Mouse (Mus musculus) c-Kit-positive CD71-negative TER-119-negative erythroid progenitor cells, embryonic 14.5 days (primary cell): ENCODE measurements around the gene Pias1.

ENCODE experiments used
- DNase-seq: peaks from one replicate; pipeline ENCODE4 v3.0.0-alpha.2; 2013; ENCODE audit warnings: low read depth

Gene Pias1

DNA sequence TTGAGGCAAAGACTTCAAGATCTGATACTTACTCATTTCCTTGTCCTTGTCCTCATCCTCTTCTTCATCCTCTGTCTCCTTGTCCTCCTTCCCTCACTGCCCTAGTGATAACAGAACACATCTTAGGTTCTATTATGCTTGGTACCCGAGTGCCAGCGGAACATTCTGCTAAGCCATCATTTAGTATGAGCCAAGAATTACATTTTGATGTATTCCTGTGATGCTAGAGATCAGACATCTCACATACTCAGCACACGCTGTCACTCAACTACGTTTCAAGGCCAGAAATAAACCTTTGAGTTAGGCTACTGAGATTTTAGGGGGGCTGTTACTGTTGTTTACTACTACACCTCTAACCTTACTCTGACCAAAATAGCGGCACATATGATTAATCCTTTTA lies at the start of gene Pias1:
Gene Pias1 (minus strand): TSS at position 101 of the 400 bp plus-strand sequence.
- DNase-seq, result no peak

GRCm38 (mm10) chr9:63035431-63035830 lies 47.7 kb upstream of the Pias1 start:
- DNase-seq, result no peak

DNA sequence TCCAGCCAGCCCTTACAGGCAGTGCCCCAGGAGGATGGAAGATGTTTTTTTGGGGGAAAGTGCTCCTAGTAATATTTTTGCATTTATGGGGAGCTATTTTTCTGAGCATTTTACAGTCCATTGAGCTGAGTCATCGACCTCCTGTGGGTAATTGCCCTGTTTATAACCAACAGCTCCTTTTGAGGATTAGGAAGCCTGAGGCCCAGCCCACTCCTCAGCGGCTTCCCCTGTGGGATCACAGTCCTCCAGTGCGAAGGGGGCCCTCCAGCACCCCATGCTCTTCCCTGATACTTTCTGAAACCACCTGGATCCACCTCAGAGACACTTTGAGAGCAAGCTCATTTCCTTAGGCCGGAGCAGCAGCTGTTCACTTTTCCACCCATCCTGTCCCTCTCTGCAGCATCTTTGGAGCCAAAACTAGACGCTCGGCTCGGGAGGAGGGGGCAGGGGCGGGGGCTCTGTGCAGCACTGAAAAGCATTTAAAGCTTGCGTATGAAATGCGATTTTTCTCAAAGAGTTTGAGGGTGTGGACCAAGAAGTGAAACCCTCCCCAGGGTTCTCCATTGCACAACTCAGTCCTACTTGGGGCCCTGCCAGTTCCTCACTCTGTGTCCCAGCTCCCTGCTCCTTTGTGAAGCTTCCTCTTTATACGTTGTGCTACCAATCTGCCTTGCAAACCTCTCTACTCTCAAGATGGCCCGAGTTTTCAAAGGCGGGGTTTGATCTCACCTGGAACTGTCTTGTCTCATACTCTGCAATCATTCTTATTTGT lies 43.5 kb upstream of the Pias1 start:
- peak; percentile 28 for DNase-seq

- DNase-seq, result no peak
These were observed 34.8 kb upstream of the Pias1 start for GRCm38 (mm10) chr9:63022486-63022885.

- DNase-seq, result no peak
These were observed 19.6 kb upstream of the Pias1 start for GRCm38 (mm10) chr9:63007371-63007770.

DNA sequence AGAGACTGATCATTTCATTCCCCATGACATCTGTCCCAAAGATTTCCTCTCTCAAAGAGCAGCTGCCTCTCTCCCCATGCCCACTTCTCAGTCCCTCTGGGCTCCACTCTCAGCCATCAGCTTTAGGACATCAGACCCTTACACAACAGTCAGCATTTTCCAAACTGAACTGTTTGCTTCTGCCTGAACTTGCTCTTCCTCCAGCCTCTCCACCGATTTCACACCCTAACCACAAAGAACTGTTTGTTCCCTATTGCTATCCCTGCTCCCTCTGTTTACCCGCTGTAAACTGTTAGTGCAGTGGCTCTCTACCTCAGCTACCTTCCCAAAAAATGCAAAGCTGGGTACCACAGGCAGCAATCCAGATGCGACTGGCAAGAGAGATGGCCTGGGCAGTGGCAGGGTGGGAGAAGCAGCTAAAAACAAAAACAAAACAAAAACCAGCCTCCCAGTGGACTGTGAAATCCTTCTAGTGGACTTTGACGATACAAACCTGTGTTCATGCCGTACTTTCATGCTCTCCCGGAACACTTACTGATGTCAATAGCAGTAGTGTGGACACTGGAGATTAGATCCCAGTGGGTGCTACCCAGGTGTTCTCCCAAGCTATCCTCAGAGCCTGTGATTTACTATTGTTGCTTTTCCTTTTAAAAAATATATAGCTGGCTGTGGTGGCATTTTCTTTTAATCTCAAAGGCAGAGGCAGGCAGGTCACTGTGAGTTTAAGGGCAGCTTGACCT lies 18.5 kb upstream of the Pias1 start:
- DNase-seq, result no peak

- no peak for DNase-seq
These were observed 10.8 kb upstream of the Pias1 start for GRCm38 (mm10) chr9:62998561-62998960.

DNA sequence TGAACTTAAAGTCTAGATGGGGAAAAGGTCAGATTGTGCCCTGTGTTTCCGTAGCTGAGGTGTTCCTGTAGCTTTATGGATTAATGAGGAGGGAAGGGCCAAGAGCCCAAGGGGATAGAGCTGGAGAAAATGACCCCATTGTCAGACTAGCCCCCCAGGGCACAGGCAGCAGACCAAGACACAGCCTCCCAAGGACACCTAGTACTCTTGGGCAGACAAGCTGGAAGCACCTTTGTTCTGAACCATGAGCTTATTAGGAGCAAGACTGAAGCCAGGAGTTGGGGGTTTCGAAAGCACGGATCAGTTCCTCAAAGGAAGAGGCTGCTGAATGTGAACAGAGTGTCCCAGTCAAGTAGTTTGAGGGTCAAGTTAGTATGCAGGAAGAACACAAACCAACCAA lies 9.9 kb upstream of the Pias1 start:
- DNase-seq, result no peak

- no peak for DNase-seq
These were observed 7.5 kb upstream of the Pias1 start for GRCm38 (mm10) chr9:62995186-62995585.

DNA sequence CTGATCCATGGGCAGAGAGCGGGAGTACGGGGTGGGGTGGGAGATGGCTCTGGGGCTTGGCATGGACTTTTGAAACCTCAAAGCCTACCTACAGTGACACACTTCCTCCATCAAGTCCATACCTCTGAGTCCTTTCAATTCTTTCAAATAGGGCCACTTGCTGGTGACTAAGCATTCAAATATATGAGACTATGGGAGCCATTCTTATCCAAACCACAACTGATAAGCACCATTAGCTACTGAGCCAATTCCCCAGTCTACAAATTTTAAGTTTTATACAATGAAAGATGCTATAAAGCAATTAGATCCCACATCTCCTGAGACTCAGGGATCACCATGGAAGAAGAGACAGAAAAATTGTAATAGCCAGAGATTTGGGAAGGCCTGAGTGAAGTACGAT lies 2.4 kb upstream of the Pias1 start:
- DNase-seq, result no peak

GRCm38 (mm10) chr9:62980777-62981202 lies 6.9 kb downstream of the Pias1 start:
- DNase-seq, result peak; percentile 86

DNA sequence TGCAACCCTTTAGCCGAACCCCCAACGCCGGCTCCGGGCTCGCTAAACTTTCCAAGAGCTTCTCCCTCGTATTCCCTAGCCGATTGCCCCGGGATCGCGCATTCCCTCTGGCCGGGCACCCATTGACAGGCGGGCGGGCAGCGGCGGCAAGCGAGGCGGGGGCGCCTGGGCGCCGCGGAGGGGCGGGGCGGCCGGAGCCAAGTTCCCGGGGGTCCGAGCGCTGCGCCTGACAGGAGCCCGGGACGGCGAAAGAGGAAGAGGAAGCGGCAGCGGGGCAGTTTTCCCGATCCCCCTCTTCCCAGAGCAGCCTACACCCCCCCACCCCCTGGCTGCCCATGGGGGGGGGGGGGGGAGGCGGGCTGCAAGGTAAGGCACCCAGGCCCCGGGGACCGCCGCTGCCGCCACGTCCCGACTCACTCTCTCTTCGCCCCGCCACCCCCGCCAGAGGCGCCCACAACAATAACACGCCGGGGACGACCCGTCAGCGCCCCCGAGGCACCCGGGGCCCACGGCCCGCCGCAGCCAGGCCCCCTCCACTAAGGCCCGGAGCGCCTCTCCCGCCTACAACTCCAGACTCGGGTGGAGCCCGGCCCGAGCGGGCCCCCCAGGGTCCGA lies 7.5 kb downstream of the Pias1 start:
- peak; percentile 39 for DNase-seq

DNA sequence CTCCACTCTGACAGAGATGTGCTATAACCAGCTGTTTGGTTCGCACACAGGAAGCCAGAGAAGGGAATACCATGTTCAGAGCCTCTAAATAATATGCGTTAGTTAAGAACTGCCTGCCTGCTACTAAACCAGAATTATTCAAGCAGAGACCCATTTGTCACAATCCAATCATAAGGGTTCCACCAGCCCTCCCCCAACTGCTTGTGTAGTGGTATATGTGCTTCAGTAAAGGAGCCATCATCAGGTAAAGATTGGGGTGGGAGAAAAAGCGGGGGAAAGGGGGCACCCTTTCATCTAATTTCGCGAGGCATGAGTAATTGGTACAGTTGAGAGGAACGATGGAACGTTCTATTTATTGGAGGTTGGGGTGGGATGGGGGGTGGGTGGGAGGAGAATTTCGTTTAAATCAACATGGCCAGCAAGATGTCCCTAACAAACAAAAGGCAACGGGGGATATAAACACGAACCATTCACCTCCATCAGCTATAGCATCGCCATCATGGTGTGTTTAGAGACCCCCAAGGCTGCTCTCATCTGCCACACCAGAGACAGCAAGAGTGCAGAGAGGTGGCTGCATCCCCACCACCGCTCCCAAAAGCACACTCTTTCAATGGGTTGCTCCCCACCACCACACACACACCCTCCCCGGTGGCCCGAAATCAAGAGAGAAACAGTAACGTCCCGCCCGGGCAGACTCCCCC lies 8.1 kb downstream of the Pias1 start:
- DNase-seq, result no peak

- DNase-seq, result no peak
These were observed 10.6 kb downstream of the Pias1 start for GRCm38 (mm10) chr9:62977152-62977551.

- DNase-seq, result no peak
These were observed 11.9 kb downstream of the Pias1 start for GRCm38 (mm10) chr9:62975830-62976229.

DNA sequence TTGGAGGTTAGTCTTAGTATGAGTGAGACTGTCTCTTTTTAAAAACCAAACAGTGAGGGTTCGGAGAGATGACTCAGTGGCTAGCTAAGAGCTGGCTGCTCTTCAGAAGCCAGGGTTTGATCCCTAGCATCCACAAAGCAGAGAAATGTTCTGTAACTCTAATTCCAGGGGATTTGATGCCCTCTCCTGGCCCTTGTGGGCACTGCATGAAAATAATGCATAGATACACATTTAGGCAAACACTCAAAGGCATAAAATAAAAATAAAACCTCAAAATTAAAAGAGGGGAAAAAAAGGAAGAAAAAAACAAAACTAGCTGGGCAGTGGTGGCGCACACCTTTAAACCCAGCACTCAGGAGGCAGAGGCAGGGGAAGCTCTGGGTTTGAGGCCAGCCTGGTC lies 13.3 kb downstream of the Pias1 start:
- no peak for DNase-seq

DNA sequence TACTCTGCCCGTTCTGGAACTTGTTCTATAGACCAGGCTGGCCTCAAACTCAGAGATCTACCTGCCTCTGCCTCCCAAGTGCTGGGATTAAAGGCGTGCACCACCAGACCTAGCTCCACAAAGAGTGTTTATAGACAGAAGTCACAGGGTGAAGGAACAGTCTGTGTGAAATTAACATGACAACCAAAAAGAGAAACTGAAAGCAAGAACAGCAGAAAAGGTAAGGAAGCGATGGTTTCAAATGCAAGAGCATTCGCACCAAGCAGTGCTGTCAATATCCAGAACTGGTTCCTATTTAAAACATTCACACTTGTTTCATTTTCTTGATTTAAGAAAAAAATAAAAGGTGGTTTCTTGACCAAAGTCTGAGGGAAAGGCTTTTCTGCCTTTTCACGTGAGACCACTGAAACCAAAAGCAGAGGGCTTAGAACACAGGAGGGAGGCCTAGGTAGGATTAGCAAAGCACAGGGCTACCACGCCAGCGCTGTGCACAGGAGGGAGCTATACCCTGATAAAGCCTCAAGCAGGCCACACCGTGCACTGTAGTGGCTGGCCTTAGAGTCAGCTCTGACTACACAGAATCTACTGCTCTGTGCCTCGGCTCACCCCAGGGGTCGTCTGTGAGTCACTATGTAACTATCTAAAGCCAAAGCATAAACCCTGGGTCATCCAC lies 15.5 kb downstream of the Pias1 start:
- no peak for DNase-seq

DNA sequence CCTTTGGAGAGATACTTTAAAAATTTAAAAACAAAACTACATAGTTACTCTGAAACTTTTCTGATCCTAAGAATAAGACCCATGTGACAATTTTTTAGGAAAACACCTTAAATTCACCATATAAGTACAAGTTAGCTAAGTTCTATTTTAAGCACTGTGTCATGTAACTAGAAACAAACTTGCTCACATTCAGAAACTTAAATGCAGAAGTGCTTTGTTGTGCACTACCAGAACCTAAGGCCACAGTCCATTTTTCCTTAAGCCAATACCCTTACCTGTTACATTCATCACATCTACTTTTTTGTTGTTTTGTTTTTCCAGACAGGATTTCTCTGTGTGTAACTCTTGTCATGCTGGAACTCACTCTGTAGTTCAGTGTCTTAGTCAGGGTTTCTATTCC lies 17.4 kb downstream of the Pias1 start:
- DNase-seq, result no peak

DNA sequence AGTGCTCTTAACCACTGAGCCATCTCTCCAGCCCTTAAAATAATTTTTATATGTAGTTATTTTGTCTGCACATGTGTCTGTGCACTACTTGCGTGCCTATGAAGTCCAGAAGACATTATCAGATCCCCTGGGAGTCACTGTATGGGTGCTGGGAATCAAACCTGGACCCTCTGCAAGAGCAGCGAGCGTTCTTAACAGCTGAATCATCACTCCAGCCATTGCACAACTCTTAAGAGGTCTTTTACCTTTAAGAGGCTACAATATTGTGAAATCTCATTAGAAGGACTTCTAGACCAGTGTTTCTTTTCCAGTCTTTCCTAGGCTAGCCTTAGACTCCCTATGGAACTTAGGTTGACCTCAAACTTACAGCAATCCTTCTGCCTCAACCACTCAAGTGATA lies 21.7 kb downstream of the Pias1 start:
- DNase-seq, result no peak

DNA sequence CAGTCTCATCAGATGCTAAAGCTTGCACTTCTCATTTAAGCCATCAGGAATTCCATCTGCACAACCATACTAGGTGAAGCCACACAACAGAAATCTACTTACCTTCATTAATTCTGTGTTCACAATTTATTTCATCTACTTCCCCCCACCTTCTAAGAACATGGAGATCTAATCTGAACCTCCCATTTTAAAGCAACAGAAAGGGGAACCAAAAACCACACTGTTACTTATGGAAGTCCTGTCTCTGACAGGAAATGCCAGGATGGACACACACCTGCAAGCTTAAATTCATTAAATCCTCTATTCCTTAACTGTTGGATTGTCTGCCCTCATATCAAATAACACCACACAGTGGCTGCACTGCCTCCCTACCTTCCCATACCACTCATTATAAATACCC lies 35.0 kb downstream of the Pias1 start:
- DNase-seq, result no peak

DNA sequence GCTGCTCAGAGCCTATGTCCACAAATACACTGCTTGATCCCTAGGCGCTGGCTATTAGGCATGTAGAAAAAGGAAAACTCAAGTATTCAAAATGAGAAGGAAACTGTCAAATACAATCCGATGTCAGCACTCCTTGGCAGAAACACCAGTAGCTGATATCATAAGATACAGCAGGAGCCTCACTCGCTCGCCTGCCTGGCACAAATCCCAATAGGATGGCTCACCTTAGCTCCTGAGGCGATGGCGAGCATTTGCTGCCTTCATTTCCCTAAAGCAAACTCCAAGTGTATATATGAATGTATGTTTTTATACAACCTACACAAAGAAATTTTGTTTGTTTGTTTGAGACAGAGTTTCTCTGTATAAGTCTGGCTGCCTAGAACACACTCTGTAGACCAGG lies 42.4 kb downstream of the Pias1 start:
- no peak for DNase-seq

- DNase-seq, result no peak
These were observed 43.7 kb downstream of the Pias1 start for GRCm38 (mm10) chr9:62944063-62944462.
